Mouse (Mus musculus): ENCODE measurements around the gene Gm20388. TPM values are rescaled to one million over a fixed set of nuclear protein-coding genes. Genes with fewer than 3 reads are reported as not detected.
"Not testable (repeated sequence)": the region's sequence is repeated elsewhere in the genome, so short reads cannot be mapped to it uniquely, and the experiment has no call there.

The Gm20388 gene
- polyA plus RNA-seq, 1 experiment from 2014 or later = 2.5 TPM

GRCm38 (mm10) chr8:122317918-122318475, 2407.4 kb downstream of the Gm20388 start:
- Histone ChIP-seq H3K4me1 (peaks cover 76% of the 10 kb centered on the region), H3K36me3 (no peaks in the 10 kb centered on the region), H3K27ac (peak overlapping the region; percentile 43; the same call in 1 of the 2 replicates), H3K4me3 (no peak overlapping the region), H3K27me3 (ENCODE audit: low read depth, poor library complexity, severe bottlenecking) (0 out of 2 replicates have a peak, but pooled peaks cover 4% of the 10 kb centered on the region), H3K9me3 (replicated peaks) (no peaks in the 10 kb centered on the region)
- WGBS = 67% methylated on average over 8 of the region's 8 CpGs
- no peak for DNase-seq (ENCODE audit: low spot score)

DNA sequence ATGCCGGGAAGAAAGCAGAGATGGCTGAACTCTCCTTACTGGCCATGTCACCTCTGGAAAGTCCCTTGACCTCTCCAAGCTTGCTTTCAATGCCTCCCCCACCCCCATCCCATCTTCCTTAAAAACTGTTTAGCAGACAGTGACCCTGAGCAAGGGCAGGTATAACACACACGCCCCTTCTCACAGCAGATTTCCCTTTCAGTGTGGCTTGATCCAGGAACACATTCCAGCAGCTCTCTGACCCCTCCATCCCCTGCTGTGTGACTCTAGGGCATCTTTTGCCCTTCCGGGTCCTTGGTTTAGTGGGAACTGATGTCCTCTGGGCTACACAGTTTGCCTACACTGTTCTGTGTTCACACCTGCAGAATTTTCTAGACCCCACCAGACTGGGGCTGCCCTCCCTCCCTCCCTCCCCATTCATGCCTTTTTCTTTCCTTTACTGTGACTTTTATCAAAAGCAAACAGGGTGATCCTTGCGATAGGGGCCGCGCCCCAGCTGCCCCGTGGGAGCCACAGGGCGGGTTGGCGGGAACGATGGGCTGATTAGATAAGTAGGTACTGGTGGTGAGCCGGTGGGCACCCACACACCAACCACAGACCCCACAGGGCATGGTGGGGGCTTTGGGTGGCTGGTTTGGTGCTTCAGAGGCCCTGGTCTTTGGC, 2408.5 kb downstream of the Gm20388 start:
- 79% methylated on average over 11 of the region's 11 CpGs for WGBS
- Histone ChIP-seq H3K9me3 (replicated peaks) (no peaks in the 10 kb centered on the region), H3K4me1 (peaks cover 74% of the 10 kb centered on the region), H3K27ac (peak overlapping the region; percentile 28; the same call in 1 of the 2 replicates), H3K36me3 (no peaks in the 10 kb centered on the region), H3K4me3 (no peak overlapping the region), H3K27me3 (ENCODE audit: low read depth, poor library complexity, severe bottlenecking) (0 out of 2 replicates have a peak, but pooled peaks cover 4% of the 10 kb centered on the region)
- no peak for DNase-seq (ENCODE audit: low spot score)

DNA sequence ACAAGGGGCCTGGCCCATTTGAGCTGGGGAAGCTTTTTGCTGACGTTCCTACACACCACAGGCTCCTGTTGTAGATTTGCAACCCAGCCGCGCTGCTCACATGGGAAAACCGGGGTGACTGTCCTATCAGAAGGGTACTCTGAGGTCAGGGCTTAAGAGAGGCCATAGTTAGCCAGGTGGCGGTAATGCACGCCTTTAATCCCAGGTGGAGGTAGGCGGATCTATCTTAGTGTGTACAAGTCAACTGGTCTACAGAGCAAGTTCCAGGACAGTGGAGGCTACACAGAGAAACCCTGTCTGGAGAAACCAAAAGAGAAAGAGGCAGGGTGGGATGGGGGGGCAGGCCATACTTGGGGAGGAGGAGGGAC, 2409.1 kb downstream of the Gm20388 start:
- Histone ChIP-seq H3K27ac (peak overlapping the region; percentile 28; the same call in 1 of the 2 replicates), H3K4me3 (no peak overlapping the region), H3K27me3 (ENCODE audit: low read depth, poor library complexity, severe bottlenecking) (0 out of 2 replicates have a peak, but pooled peaks cover 4% of the 10 kb centered on the region), H3K9me3 (replicated peaks) (no peaks in the 10 kb centered on the region), H3K4me1 (peaks cover 74% of the 10 kb centered on the region), H3K36me3 (no peaks in the 10 kb centered on the region)
- WGBS = 79% methylated on average over 7 of the region's 7 CpGs
- DNase-seq (ENCODE audit: low spot score) = no peak

DNA sequence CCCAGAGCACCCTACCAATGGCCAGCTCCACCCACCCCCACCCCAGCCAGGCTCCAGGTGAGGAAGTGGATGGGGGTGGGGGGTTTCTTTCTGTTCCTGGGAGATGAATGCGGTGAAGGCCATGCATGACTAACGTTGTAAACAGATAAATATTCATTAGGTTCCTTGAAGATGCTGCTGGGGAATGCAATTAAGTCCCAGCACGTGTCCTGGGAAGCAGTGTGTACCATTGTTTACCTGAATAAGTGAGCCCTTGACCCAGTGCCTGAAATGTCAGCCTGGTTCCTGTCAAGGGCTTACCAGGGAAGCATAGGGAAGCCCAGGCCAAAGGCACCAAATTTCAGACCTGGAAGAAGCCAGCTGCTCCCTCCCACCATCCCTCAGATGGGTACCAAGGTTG, 2409.9 kb downstream of the Gm20388 start:
- no peak overlapping the region for H3K4me3 ChIP-seq
- no peak for DNase-seq (ENCODE audit: low spot score)
- no peaks in the 10 kb centered on the region for H3K36me3 ChIP-seq
- WGBS = 32% methylated on average over 3 of the region's 3 CpGs
- H3K27ac ChIP-seq = peak overlapping the region; percentile 54; the same call in 1 of the 2 replicates
- H3K9me3 ChIP-seq (replicated peaks) = no peaks in the 10 kb centered on the region
- H3K4me1 ChIP-seq = peaks cover 70% of the 10 kb centered on the region
- H3K27me3 ChIP-seq (ENCODE audit: low read depth, poor library complexity, severe bottlenecking) = peaks cover 13% of the 10 kb centered on the region

GRCm38 (mm10) chr8:122321455-122321921, 2410.8 kb downstream of the Gm20388 start:
- DNase-seq (ENCODE audit: low spot score) = no peak
- 75% methylated on average over 10 of the region's 10 CpGs for WGBS
- Histone ChIP-seq H3K4me1 (peaks cover 70% of the 10 kb centered on the region), H3K4me3 (no peak overlapping the region), H3K27me3 (ENCODE audit: low read depth, poor library complexity, severe bottlenecking) (peaks cover 15% of the 10 kb centered on the region), H3K27ac (peak overlapping the region; percentile 54), H3K36me3 (no peaks in the 10 kb centered on the region), H3K9me3 (replicated peaks) (no peaks in the 10 kb centered on the region)

- Histone ChIP-seq H3K27ac (peak overlapping the region; percentile 50; the same call in 1 of the 2 replicates), H3K36me3 (no peaks in the 10 kb centered on the region), H3K9me3 (replicated peaks) (no peaks in the 10 kb centered on the region), H3K4me1 (peaks cover 65% of the 10 kb centered on the region), H3K27me3 (ENCODE audit: low read depth, poor library complexity, severe bottlenecking) (peaks cover 18% of the 10 kb centered on the region), H3K4me3 (no peak overlapping the region)
- no peak for DNase-seq (ENCODE audit: low spot score)
- 84% methylated on average over 7 of the region's 7 CpGs for WGBS
These were observed 2411.5 kb downstream of the Gm20388 start for GRCm38 (mm10) chr8:122322126-122322525.

DNA sequence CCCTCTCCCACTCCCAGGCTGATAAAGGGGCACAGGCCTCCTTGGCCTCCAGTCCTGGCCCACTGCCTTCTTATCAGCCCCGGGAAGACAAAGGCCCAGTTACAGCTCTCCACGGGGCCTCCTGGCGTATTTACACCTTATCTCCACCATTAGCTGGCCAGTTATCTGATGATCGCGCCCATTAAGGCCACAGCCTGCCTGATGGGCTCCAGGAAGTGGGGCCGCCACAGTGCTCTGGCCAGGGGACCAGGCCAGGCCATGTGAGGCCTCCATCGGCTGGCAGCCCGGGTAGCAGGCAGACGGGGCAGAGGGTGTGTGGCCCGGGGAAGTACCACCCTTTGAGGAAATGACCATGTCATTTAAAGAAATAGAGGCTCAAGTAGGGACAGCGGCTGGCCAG, 2412.2 kb downstream of the Gm20388 start:
- Histone ChIP-seq H3K4me1 (peaks cover 59% of the 10 kb centered on the region), H3K27ac (peak overlapping the region; percentile 50), H3K9me3 (replicated peaks) (no peaks in the 10 kb centered on the region), H3K27me3 (ENCODE audit: low read depth, poor library complexity, severe bottlenecking) (peaks cover 18% of the 10 kb centered on the region), H3K36me3 (no peaks in the 10 kb centered on the region), H3K4me3 (no peak overlapping the region; the same call in 1 of the 2 replicates)
- 26% methylated on average over 11 of the region's 11 CpGs for WGBS
- DNase-seq (ENCODE audit: low spot score) = no peak

- DNase-seq (ENCODE audit: low spot score); H3K4me3 ChIP-seq; H3K9me3 ChIP-seq (replicated peaks); H3K36me3 ChIP-seq: not testable (repeated sequence)
- Histone ChIP-seq H3K27me3 (ENCODE audit: low read depth, poor library complexity, severe bottlenecking) (peaks cover 18% of the 10 kb centered on the region), H3K27ac (peak overlapping the region; percentile 38; the same call in 1 of the 2 replicates), H3K4me1 (peaks cover 48% of the 10 kb centered on the region)
- WGBS = 11% methylated on average over 13 of the region's 13 CpGs
These were observed 2413.3 kb downstream of the Gm20388 start for GRCm38 (mm10) chr8:122323951-122324402.

DNA sequence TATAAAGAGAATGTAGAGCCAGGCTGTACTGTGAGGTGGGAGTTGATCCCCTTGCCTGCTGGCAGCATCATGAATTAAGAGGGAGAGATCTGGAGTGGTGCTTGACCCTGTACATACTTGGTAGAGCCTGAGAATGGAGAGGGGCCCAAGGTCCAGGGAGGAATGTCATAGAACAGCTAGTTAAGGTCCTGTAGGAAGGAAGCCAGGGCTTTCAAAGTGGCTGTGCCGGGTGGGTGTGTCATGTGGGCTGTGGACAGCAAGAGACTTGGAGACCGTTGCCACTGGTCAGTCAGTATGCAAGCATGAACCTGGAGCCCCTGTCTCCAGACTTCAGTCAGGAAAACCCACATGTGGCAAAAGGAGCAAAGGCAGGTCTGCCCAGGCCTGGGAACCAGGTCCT, 2414.6 kb downstream of the Gm20388 start:
- Histone ChIP-seq H3K27me3 (ENCODE audit: low read depth, poor library complexity, severe bottlenecking) (peaks cover 18% of the 10 kb centered on the region), H3K27ac (0 out of 2 replicates have a peak overlapping the region, but pooled peaks have one; percentile 33), H3K36me3 (no peaks in the 10 kb centered on the region), H3K9me3 (replicated peaks) (no peaks in the 10 kb centered on the region), H3K4me1 (peaks cover 46% of the 10 kb centered on the region), H3K4me3 (no peak overlapping the region)
- no peak for DNase-seq (ENCODE audit: low spot score)
- 84% methylated on average over 2 of the region's 2 CpGs for WGBS

DNA sequence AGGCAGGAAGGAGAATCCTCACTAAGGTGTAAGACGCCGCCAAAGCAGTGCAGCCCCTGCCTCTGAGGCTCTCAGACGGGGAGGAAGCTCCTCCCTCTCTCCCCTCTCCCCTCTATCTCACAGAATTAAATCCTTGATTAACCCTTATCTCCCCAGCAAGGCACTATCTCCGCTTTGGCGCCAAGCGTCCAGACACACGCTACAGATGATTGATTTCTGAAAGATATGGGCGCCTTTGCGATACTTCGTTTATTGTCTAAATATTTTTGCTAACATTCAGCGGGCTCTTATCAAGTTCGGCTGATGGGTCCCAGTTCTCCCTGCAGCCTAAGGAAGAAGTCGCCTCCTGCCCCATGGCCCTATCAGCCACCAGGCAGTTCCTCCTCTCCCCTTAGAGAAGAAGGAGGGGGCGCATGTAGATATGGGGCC, 2415.5 kb downstream of the Gm20388 start:
- H3K27me3 ChIP-seq (ENCODE audit: low read depth, poor library complexity, severe bottlenecking) = peaks cover 18% of the 10 kb centered on the region
- DNase-seq (ENCODE audit: low spot score) = no peak
- no peaks in the 10 kb centered on the region for H3K36me3 ChIP-seq
- H3K27ac ChIP-seq = no peak overlapping the region
- H3K4me3 ChIP-seq = no peak overlapping the region
- H3K4me1 ChIP-seq = peaks cover 54% of the 10 kb centered on the region
- WGBS = 25% methylated on average over 14 of the region's 14 CpGs
- no peaks in the 10 kb centered on the region for H3K9me3 ChIP-seq (replicated peaks)

DNA sequence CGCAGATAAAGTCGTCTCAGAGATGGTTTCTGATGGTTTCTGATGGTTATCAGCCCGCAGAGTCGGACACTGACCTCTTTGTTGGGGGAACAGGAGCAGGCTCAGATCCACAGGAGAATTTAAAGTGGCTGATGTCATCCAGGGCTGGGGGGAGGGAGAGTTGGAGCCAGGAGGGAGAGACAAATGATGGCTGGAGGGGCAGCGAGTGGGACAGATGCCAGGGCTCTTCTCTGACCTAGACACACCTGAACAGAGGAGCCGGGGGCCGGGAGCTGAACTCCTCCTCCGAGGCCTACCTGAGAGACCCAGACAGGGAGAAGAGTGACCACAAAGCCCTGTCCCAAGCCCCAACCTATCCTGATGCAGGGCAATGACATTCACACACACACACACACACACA, 2418.4 kb downstream of the Gm20388 start:
- Histone ChIP-seq H3K36me3 (no peaks in the 10 kb centered on the region), H3K4me3 (no peak overlapping the region), H3K27me3 (ENCODE audit: low read depth, poor library complexity, severe bottlenecking) (peaks cover 24% of the 10 kb centered on the region), H3K9me3 (replicated peaks) (no peaks in the 10 kb centered on the region), H3K4me1 (peaks cover 44% of the 10 kb centered on the region), H3K27ac (no peak overlapping the region)
- DNase-seq (ENCODE audit: low spot score) = no peak
- 61% methylated on average over 8 of the region's 8 CpGs for WGBS

- Histone ChIP-seq H3K36me3 (no peaks in the 10 kb centered on the region), H3K27ac (peak overlapping the region; percentile 12; the same call in 1 of the 2 replicates)
These were observed 2419.1 kb downstream of the Gm20388 start for GRCm38 (mm10) chr8:122329553-122330239.

More at GRCm38 (mm10) chr8:122329553-122330239, 2419.1 kb downstream of the Gm20388 start:
- Histone ChIP-seq H3K4me1 (peaks cover 37% of the 10 kb centered on the region), H3K4me3 (no peak overlapping the region), H3K9me3 (replicated peaks) (no peaks in the 10 kb centered on the region), H3K27me3 (ENCODE audit: low read depth, poor library complexity, severe bottlenecking) (peaks cover 29% of the 10 kb centered on the region)
- no peak for DNase-seq (ENCODE audit: low spot score)
- 78% methylated on average over 22 of the region's 22 CpGs for WGBS
